Mouse (Mus musculus) fat pad, adult 2 months (tissue): ENCODE measurements at regions not wholly inside any gene's neighbourhood (a gene's known extent, or its start where the extent isn't known, plus 50 kb on each side); places are given as distances from the start of the nearest gene placed in this dataset.

ENCODE experiments used
- DNase-seq: peaks from one replicate; pipeline ENCODE4 v3.0.0-alpha.2; 2011; ENCODE audit warnings: low read depth, low spot score; ENCODE audit errors: extremely low read depth

GRCm38 (mm10) chr16:80196302-80196701, 1004.2 kb upstream of the Ncam2 start:
- no peak for DNase-seq

- DNase-seq, result no peak
These were observed 997.7 kb upstream of the Ncam2 start for GRCm38 (mm10) chr16:80202811-80203210.

DNA sequence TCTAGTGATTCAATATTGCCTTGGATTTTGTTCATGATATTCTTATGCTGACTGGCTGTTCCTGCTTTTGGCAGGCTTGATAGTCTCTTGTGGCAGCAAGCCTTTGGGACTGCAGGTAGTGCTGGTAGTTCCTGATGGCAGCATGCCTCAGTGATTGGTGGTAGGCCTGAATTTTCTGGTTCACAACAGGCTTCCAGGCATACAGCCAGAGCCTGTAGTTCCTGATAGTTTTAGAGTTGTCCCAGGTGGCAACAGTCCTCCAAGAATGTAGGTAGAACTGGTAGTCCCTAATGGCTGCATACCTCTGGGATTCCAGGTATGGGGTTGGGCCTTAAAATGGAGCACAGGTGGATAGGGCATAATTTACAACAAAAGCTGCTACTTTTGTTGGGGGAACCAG, 987.7 kb upstream of the Ncam2 start:
- DNase-seq, result peak; percentile 39

DNA sequence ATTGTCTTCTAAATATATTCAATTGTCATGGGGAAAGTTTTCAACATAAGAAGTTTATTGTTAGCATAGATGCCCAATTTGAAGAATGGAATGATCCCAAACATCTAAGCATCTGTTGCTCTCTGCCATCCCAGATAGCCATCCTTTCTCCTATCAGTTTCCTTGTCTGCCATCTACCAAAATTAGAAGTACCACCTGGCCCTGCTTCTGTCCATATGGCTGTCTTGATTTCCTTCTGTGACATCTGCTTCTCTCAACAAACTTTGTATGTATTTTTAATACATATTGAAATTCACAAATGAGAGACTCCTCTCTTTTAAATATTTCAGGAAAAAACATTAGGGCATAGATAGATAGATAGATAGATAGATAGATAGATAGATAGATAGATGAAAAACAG, 945.1 kb upstream of the Ncam2 start:
- no peak for DNase-seq

GRCm38 (mm10) chr16:80266151-80266617, 934.3 kb upstream of the Ncam2 start:
- no peak for DNase-seq

DNA sequence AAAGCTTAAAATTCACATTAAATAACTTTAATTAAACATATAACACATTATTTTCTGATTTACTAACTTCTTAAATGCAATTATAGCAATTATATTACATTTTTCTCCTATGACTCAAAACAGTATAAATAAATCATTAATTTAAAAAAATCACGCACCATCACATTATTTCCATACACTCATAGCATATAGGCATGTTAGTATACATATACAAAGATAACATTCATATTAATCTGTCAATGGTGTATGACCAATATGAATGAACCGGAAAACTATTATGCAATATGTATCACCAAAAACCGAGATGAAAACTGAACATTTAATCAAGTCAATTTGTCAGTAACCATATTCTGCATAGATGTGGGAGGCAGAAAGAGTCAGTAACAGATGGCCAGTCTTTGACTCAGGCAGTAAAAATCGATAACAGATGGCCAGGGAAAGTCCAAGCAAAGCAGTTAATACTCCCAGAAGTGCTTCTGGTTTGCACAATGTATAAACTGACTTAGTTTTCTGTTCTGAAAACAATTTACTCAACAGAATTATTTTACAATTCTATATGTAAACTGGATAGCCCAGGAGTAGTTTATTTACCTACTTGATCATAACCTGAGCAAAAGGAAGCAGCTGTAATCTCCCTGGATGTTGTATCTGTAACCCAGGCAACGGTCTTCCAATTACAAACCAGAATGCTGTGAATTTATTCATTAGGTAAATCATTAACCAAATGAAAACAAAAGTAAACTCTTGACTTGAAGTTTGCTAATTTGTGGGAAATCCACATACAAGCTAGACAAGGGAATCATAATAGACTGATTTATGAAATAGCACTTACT, 928.0 kb upstream of the Ncam2 start:
- DNase-seq, result no peak
